32 mouse cellular contexts compared by ENCODE assay signal in genomic region chr11:97479824-97480223, GRCm38 (mm10). TPM values are rescaled to one million over a fixed set of nuclear protein-coding genes. Genes with fewer than 3 reads are reported as not detected.
DNase-seq lines count a peak whose midpoint lies in the region; ATAC-seq and TF ChIP-seq lines count a peak whose summit lies in the region.
"Had no signal": no experiment of that assay in that cellular context is flagged by ENCODE, and none has a peak within 500 bp of the region (broad histone marks: within the 10 kb centered on the region; RNA-seq: fewer than 3 reads in every experiment).

No protein-coding gene starts in this region.

- peak; percentile 25 for DNase-seq in forebrain, postnatal 0 days
- no peak for DNase-seq in forebrain, embryonic 11.5 days (ENCODE audit: low spot score)
- DNase-seq in A20 (ENCODE audit: low read depth, low spot score) (peak; percentile 27), MEL (ENCODE audit: low read depth, low spot score) (peak; percentile 57)
- DNase-seq in heart, postnatal 4 days = peak; percentile 61
- DNase-seq in frontal cortex, postnatal 36 days (ENCODE audit: low spot score in 2 of 2) = no peak
- no peak for DNase-seq in c-Kit-positive CD71-positive TER-119-positive erythroid progenitor cells, embryonic 14.5 days (ENCODE audit: low spot score)
- DNase-seq: cerebellum, adult 11 months; cerebellum, postnatal 25 days; gastrocnemius, postnatal 25 days; kidney, adult 8-10 months; kidney, postnatal 14 days; retina, postnatal 1 day; right cerebral cortex, postnatal 25 days; thymus, postnatal 25 days had no signal

- no peaks in the 10 kb centered on the region for H3K4me1 ChIP-seq in forebrain, postnatal 0 days (ENCODE audit: insufficient read depth)
- H3K4me1 ChIP-seq in forebrain, embryonic 11.5 days (replicated peaks; ENCODE audit: control insufficient read depth, insufficient read depth, low read length) = no peaks in the 10 kb centered on the region
- peaks cover 7 to 25% of the 10 kb centered on the region in 2 experiments for H3K4me1 ChIP-seq in MEL (ENCODE audit: control insufficient read depth in 1 of 2, insufficient read depth in 2 of 2, low read length in 2 of 2)
- H3K4me1 ChIP-seq: embryonic facial prominence, embryonic 12.5 days; intestine, embryonic 15.5 days; neural tube, embryonic 13.5 days; stomach, embryonic 15.5 days had no signal

- no peaks in the 10 kb centered on the region for H3K9me3 ChIP-seq in forebrain, postnatal 0 days (ENCODE audit: low read length)
- no peaks in the 10 kb centered on the region for H3K9me3 ChIP-seq in forebrain, embryonic 11.5 days (ENCODE audit: control insufficient read depth, low read length)
- no peaks in the 10 kb centered on the region for H3K9me3 ChIP-seq in MEL (replicated peaks; ENCODE audit: insufficient read depth, low read length)
- H3K9me3 ChIP-seq: embryonic facial prominence, embryonic 12.5 days; forebrain, embryonic 15.5 days; heart, embryonic 13.5 days; hindbrain, embryonic 10.5 days; intestine, embryonic 15.5 days; midbrain, embryonic 10.5 days; neural tube, embryonic 13.5 days; stomach, embryonic 15.5 days had no signal

- ATAC-seq in forebrain, postnatal 0 days = no peak
- ATAC-seq in forebrain, embryonic 11.5 days (replicated peaks; ENCODE audit: low FRiP score) = no peak
- ATAC-seq: forebrain, embryonic 15.5 days; hindbrain, embryonic 16.5 days; intestine, embryonic 15.5 days; lung, postnatal 0 days; midbrain, embryonic 16.5 days had no signal

- TF ChIP-seq RAD21 in MEL (IDR thresholded peaks at IDR 0.05; ENCODE audit: low read depth, low read length) = no peak

- no peak overlapping the region for H3K4me3 ChIP-seq in forebrain, postnatal 0 days (ENCODE audit: low read depth, low read length)
- no peak overlapping the region for H3K4me3 ChIP-seq in forebrain, embryonic 11.5 days (ENCODE audit: low read depth, low read length)
- no peak overlapping the region for H3K4me3 ChIP-seq in MEL (ENCODE audit: control insufficient read depth in 1 of 2, insufficient read depth in 1 of 2, low read depth in 2 of 2, low read length in 2 of 2)
- H3K4me3 ChIP-seq: embryonic facial prominence, embryonic 12.5 days; forebrain, embryonic 15.5 days; heart, embryonic 13.5 days; hindbrain, embryonic 10.5 days; intestine, embryonic 15.5 days; midbrain, embryonic 10.5 days; myocyte; neural tube, embryonic 13.5 days; stomach, embryonic 15.5 days had no signal

- no peak overlapping the region for H3K27ac ChIP-seq in forebrain, postnatal 0 days (ENCODE audit: low read depth, low read length)
- no peak overlapping the region for H3K27ac ChIP-seq in forebrain, embryonic 11.5 days (ENCODE audit: low read depth, low read length)
- H3K27ac ChIP-seq in MEL (ENCODE audit: control insufficient read depth, low read depth, low read length) = no peak overlapping the region
- H3K27ac ChIP-seq: embryonic facial prominence, embryonic 12.5 days; forebrain, embryonic 15.5 days; heart, embryonic 13.5 days; hindbrain, embryonic 10.5 days; intestine, embryonic 15.5 days; midbrain, embryonic 10.5 days; neural tube, embryonic 13.5 days; stomach, embryonic 15.5 days had no signal

- peaks cover 72% of the 10 kb centered on the region for H3K36me3 ChIP-seq in forebrain, postnatal 0 days (ENCODE audit: insufficient read depth)
- H3K36me3 ChIP-seq in forebrain, embryonic 11.5 days (ENCODE audit: control insufficient read depth, insufficient read depth, low read length) = no peaks in the 10 kb centered on the region
- peaks cover 0 to 17% of the 10 kb centered on the region in 2 experiments; a peak in 2 of 4 replicates for H3K36me3 ChIP-seq in MEL (ENCODE audit: control insufficient read depth in 1 of 2, insufficient read depth in 2 of 2, low read length in 2 of 2)

- no peak overlapping the region for H3K4me2 ChIP-seq in forebrain, postnatal 0 days (ENCODE audit: low read depth)
- no peak overlapping the region for H3K4me2 ChIP-seq in forebrain, embryonic 11.5 days (ENCODE audit: low read depth, low read length, severe bottlenecking)
- H3K4me2 ChIP-seq: embryonic facial prominence, embryonic 12.5 days; forebrain, embryonic 15.5 days; heart, embryonic 13.5 days; intestine, embryonic 15.5 days; neural tube, embryonic 13.5 days; stomach, embryonic 15.5 days had no signal

- H3K79me2 ChIP-seq in MEL (ENCODE audit: control insufficient read depth, insufficient read depth, low read length, poor library complexity) = no peaks in the 10 kb centered on the region

- TF ChIP-seq POLR2A in MEL (IDR thresholded peaks at IDR 0.05; ENCODE audit: control insufficient read depth in 1 of 2, insufficient read depth in 1 of 2, low read depth in 1 of 2, low read length in 2 of 2, poor library complexity in 1 of 2) = no peak

- H3K27me3 ChIP-seq in forebrain, postnatal 0 days (ENCODE audit: insufficient read depth, low read length) = no peaks in the 10 kb centered on the region
- H3K27me3 ChIP-seq in forebrain, embryonic 11.5 days (ENCODE audit: control insufficient read depth, insufficient read depth, low read length) = no peaks in the 10 kb centered on the region
- H3K27me3 ChIP-seq in MEL (ENCODE audit: control insufficient read depth in 1 of 2, insufficient read depth in 2 of 2, low read length in 2 of 2) = no peaks in the 10 kb centered on the region
- H3K27me3 ChIP-seq: embryonic facial prominence, embryonic 12.5 days; forebrain, embryonic 15.5 days; heart, embryonic 13.5 days; intestine, embryonic 15.5 days; neural tube, embryonic 13.5 days; stomach, embryonic 15.5 days had no signal

- TF ChIP-seq EP300 in MEL (IDR thresholded peaks at IDR 0.05; ENCODE audit: low read depth in 1 of 2, low read length in 2 of 2) = no peak

- 46% methylated on average over 8 of the region's 8 CpGs for WGBS in forebrain, postnatal 0 days
- 92% methylated on average over 8 of the region's 8 CpGs for WGBS in forebrain, embryonic 11.5 days

- TF ChIP-seq CTCF in forebrain, postnatal 0 days (IDR thresholded peaks at IDR 0.05; ENCODE audit: low read depth) = no peak
- no peak for TF ChIP-seq CTCF in MEL (IDR thresholded peaks at IDR 0.05 in 2 of 3, conservative IDR thresholded peaks at IDR 0.05 in 1 of 3; ENCODE audit: control insufficient read depth in 1 of 3, insufficient read depth in 1 of 3, low read depth in 2 of 3, low read length in 3 of 3, poor library complexity in 1 of 3, severe bottlenecking in 1 of 3)

- no peak overlapping the region for H3K9ac ChIP-seq in forebrain, postnatal 0 days
- no peak overlapping the region for H3K9ac ChIP-seq in forebrain, embryonic 11.5 days (ENCODE audit: low read length)
- no peak overlapping the region for H3K9ac ChIP-seq in MEL (ENCODE audit: control insufficient read depth, low read depth, low read length, poor library complexity, severe bottlenecking)
- H3K9ac ChIP-seq: embryonic facial prominence, embryonic 12.5 days; forebrain, embryonic 15.5 days; intestine, embryonic 15.5 days; neural tube, embryonic 13.5 days; stomach, embryonic 15.5 days had no signal

TF ChIP-seq in MEL, 35 proteins besides CTCF, POLR2A, EP300 and RAD21:
- TF ChIP-seq JUND (IDR thresholded peaks at IDR 0.05; ENCODE audit: low read depth, low read length) = no peak
- 0 out of 2 replicates have a peak, but pooled peaks have one; percentile 9 for TF ChIP-seq ETS1 (IDR thresholded peaks at IDR 0.05; ENCODE audit: low read depth, low read length)
- TF ChIP-seq MAFK (IDR thresholded peaks at IDR 0.05; ENCODE audit: borderline replicate concordance, low read depth, low read length) = no peak
- no peak for TF ChIP-seq POLR2AphosphoS2 (IDR thresholded peaks at IDR 0.05; ENCODE audit: low read length)
- TF ChIP-seq MAZ (IDR thresholded peaks at IDR 0.05; ENCODE audit: low read depth, low read length) = no peak
- TF ChIP-seq ZMIZ1 (IDR thresholded peaks at IDR 0.05; ENCODE audit: low read depth, low read length) = no peak
- no peak for TF ChIP-seq POLR2AphosphoS5 (IDR thresholded peaks at IDR 0.05; ENCODE audit: borderline replicate concordance, low read depth, low read length)
- TF ChIP-seq SMC3 (IDR thresholded peaks at IDR 0.05; ENCODE audit: low read depth, low read length) = no peak

RNA-seq across cellular contexts. Expression of gene 4933428G20Rik, which starts 20.3 kb away (rescaled TPM):
- total RNA-seq in forebrain, postnatal 0 days (2014; rRNA removed) = 0.38 TPM in 1 of 2 replicates, not detected in the other
- 0.25 TPM in 1 of 2 replicates, not detected in the other for polyA plus RNA-seq in forebrain, postnatal 0 days (2015; fragmentation: Nextera tagmentation; extraction: Ambion mirVana)
- polyA plus RNA-seq in forebrain, embryonic 11.5 days (2014; fragmentation: Nextera tagmentation; extraction: Ambion mirVana) = 0.17 TPM in 1 of 2 replicates, not detected in the other
- total RNA-seq in MEL (2012; rRNA removed) = not detected in 2 replicates
- under 1 TPM in 1 of 2 experiments, not detected in 1; 0.15 TPM for polyA plus RNA-seq in MEL (2012; ENCODE audit: insufficient read depth in 1 of 2, insufficient read length in 2 of 2, low read depth in 1 of 2, low replicate concordance in 2 of 2, missing spikeins in 1 of 2)
- total RNA-seq in heart, postnatal 4 days (2021) = not detected
- total RNA-seq: gastrocnemius, postnatal 25 days; layer of hippocampus, adult 18-20 months; layer of hippocampus, postnatal 14 days; left cerebral cortex, adult 8-10 months; liver, adult 2 months had no signal
- polyA plus RNA-seq: limb, embryonic 11.5 days; liver, adult 2 months had no signal

Comparison
In these comparisons a context has a peak if more than half of its experiments do, and no peak if none do; other contexts are left out.
1. DNase-seq: peak in forebrain, postnatal 0 days (single experiment), A20 (single experiment), MEL (single experiment) and heart, postnatal 4 days (single experiment); none in forebrain, embryonic 11.5 days (single experiment), frontal cortex, postnatal 36 days (0 of 2) and c-Kit-positive CD71-positive TER-119-positive erythroid progenitor cells, embryonic 14.5 days (single experiment).